Mouse (Mus musculus) neural tube, embryonic 15.5 days (tissue): ENCODE measurements around the gene Pitpnc1. TPM values are rescaled to one million over a fixed set of nuclear protein-coding genes. Genes with fewer than 3 reads are reported as not detected.

Experiments used
- ATAC-seq: fragments of 200-750 bp; cut with Nextera tagmentation; 2 replicates; pipeline ENCODE4 v1.8.0; 2017; ENCODE audit warnings: mild to moderate bottlenecking, moderate TSS enrichment, moderate library complexity; ENCODE audit not compliant: low FRiP score
- H3K27ac ChIP-seq: fragments of 300-500 bp; sonication (generic); replicated peaks from 2 replicates; pipeline ENCODE4 v1.5.1; 2015; ENCODE audit warnings: mild to moderate bottlenecking, inconsistent platforms
- H3K27me3 ChIP-seq: fragments of 300-500 bp; sonication (generic); replicated peaks from 2 replicates; pipeline ENCODE4 v1.6.1; 2015; ENCODE audit warnings: inconsistent platforms
- H3K36me3 ChIP-seq: fragments of 300-500 bp; sonication (generic); 2 replicates; pipeline ENCODE4 v1.6.1; 2015; ENCODE audit warnings: inconsistent platforms
- H3K4me1 ChIP-seq: fragments of 300-500 bp; sonication (generic); 2 replicates; pipeline ENCODE4 v1.6.1; 2015; ENCODE audit warnings: inconsistent platforms
- H3K4me2 ChIP-seq: fragments of 300-500 bp; sonication (generic); 2 replicates; pipeline ENCODE4 v1.6.1; 2015; ENCODE audit warnings: inconsistent platforms, mild to moderate bottlenecking, moderate library complexity
- H3K4me3 ChIP-seq: fragments of 300-500 bp; sonication (generic); replicated peaks from 2 replicates; pipeline ENCODE4 v1.5.1; 2015; ENCODE audit warnings: mild to moderate bottlenecking, inconsistent platforms
- H3K9ac ChIP-seq: fragments of 300-500 bp; sonication (generic); replicated peaks from 2 replicates; pipeline ENCODE4 v1.6.1; 2015; ENCODE audit warnings: mild to moderate bottlenecking, inconsistent platforms
- H3K9me3 ChIP-seq: fragments of 300-500 bp; sonication (generic); replicated peaks from 2 replicates; pipeline ENCODE4 v1.6.1; 2016; ENCODE audit warnings: inconsistent platforms
- WGBS: fragments of 180-500 bp; shearing (Covaris S2); methylation state at CpG from one replicate; pipeline ENCODE4 v1.1.7; 2015; ENCODE audit warnings: mixed read lengths; 5-methylcytosine and 5-hydroxymethylcytosine counted together
- polyA plus RNA-seq: library from polyadenylated mRNA; unstranded; fragments of >200 nt; fragmentation: Nextera tagmentation; extraction: Ambion mirVana; gene quantifications from 2 replicates; pipeline ENCODE4 v1.2.1, GENCODE M21; 2015

Pitpnc1 gene
- polyA plus RNA-seq, 1 experiment from 2014 or later: 45.0 TPM

- no peak for ATAC-seq
- whole genome bisulfite sequencing: 84% methylated on average over 4 of the region's 4 CpGs
Observed at GRCm38 (mm10) chr11:107412128-107412527, 58.4 kb downstream of the Pitpnc1 start.

GRCm38 (mm10) chr11:107411576-107411975, 58.9 kb downstream of the Pitpnc1 start:
- no peaks in the 10 kb centered on the region for H3K27me3 ChIP-seq
- peaks cover 38% of the 10 kb centered on the region for H3K4me1 ChIP-seq
- no peaks in the 10 kb centered on the region for H3K9me3 ChIP-seq
- H3K4me2 ChIP-seq: no peak overlapping the region
- no peak overlapping the region for H3K27ac ChIP-seq
- 85% methylated on average over 9 of the region's 9 CpGs for WGBS
- H3K9ac ChIP-seq: no peak overlapping the region
- no peak overlapping the region for H3K4me3 ChIP-seq
- ATAC-seq: no peak
- H3K36me3 ChIP-seq: no peaks in the 10 kb centered on the region

More at GRCm38 (mm10) chr11:107412128-107412527, 58.4 kb downstream of the Pitpnc1 start:
- H3K27ac ChIP-seq: no peak overlapping the region
- no peaks in the 10 kb centered on the region for H3K27me3 ChIP-seq
- H3K36me3 ChIP-seq: no peaks in the 10 kb centered on the region
- no peak overlapping the region for H3K9ac ChIP-seq
- no peak overlapping the region for H3K4me2 ChIP-seq
- H3K4me3 ChIP-seq: no peak overlapping the region
- H3K4me1 ChIP-seq: peaks cover 43% of the 10 kb centered on the region
- H3K9me3 ChIP-seq: no peaks in the 10 kb centered on the region

- Histone ChIP-seq H3K36me3 (no peaks in the 10 kb centered on the region), H3K9me3 (no peaks in the 10 kb centered on the region), H3K27ac (no peak overlapping the region), H3K4me1 (peaks cover 31% of the 10 kb centered on the region), H3K4me2 (no peak overlapping the region), H3K27me3 (no peaks in the 10 kb centered on the region), H3K9ac (no peak overlapping the region), H3K4me3 (no peak overlapping the region)
- no peak for ATAC-seq
- 86% methylated on average over 7 of the region's 7 CpGs for WGBS
Observed at GRCm38 (mm10) chr11:107410804-107411203, 59.7 kb downstream of the Pitpnc1 start.

DNA sequence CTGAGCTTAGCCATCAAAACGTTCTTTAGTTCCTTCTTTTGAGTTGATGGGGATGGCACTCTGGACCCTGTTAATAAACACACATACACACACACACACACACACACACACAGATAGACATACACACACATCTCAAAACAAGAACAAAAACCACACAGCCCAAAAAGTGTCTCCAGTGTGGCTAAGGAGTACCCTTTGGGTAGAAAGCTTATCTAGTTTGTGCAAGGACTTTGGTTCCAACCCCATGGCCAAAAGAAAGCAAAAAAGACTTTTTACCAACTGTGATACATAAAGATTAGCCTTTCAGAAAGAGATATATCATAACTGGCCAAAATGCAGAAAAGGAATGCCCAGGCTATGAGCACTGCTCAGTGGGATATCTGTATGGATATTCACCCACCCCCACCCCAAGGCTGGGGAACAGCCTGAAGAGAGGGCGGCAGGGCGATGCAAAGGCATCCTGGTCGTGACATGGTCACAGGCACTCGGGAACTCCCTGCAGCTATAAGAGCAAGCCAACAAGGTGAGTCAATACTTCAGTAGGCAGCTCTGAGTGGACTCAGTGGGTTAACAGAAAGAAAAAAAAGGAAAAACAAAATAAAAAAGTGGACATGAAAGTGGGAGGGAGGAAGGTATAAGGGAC, 60.3 kb downstream of the Pitpnc1 start:
- ATAC-seq: no peak
- Histone ChIP-seq H3K9ac (no peak overlapping the region), H3K27me3 (no peaks in the 10 kb centered on the region), H3K4me2 (no peak overlapping the region), H3K4me3 (no peak overlapping the region), H3K9me3 (no peaks in the 10 kb centered on the region), H3K36me3 (no peaks in the 10 kb centered on the region), H3K27ac (no peak overlapping the region), H3K4me1 (peaks cover 30% of the 10 kb centered on the region)
- WGBS: 77% methylated on average over 5 of the region's 5 CpGs

- WGBS: 94% methylated on average over 7 of the region's 7 CpGs
- no peak overlapping the region for H3K4me2 ChIP-seq
- peaks cover 27% of the 10 kb centered on the region for H3K4me1 ChIP-seq
- H3K27me3 ChIP-seq: no peaks in the 10 kb centered on the region
- no peak overlapping the region for H3K27ac ChIP-seq
- ATAC-seq: no peak
- H3K9me3 ChIP-seq: no peaks in the 10 kb centered on the region
- H3K36me3 ChIP-seq: no peaks in the 10 kb centered on the region
- H3K4me3 ChIP-seq: no peak overlapping the region
- no peak overlapping the region for H3K9ac ChIP-seq
Observed at GRCm38 (mm10) chr11:107408886-107409285, 61.6 kb downstream of the Pitpnc1 start.

DNA sequence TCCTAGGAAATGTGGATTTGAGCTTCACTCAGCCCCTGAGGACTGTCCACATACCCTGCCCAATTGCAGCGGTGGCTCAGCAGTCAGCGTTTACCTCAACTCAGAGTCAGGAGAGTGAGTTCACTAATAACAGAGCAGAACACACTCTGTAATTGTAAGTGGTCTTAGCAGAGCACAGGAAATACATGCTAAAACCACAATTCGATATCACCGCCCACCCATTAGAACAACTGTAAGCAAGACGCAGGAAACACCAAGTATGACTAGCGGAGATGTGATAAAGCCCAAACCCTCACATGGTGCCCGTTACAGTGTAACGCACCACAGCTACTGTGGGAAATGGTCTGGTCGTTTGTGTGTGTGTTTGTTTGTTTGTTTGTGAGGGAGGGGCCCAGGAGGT, 62.8 kb downstream of the Pitpnc1 start:
- no peak overlapping the region for H3K4me2 ChIP-seq
- H3K9me3 ChIP-seq: no peaks in the 10 kb centered on the region
- H3K27ac ChIP-seq: no peak overlapping the region
- no peak overlapping the region for H3K4me3 ChIP-seq
- peaks cover 15% of the 10 kb centered on the region for H3K4me1 ChIP-seq
- no peaks in the 10 kb centered on the region for H3K27me3 ChIP-seq
- WGBS: 90% methylated on average over 9 of the region's 9 CpGs
- no peaks in the 10 kb centered on the region for H3K36me3 ChIP-seq
- H3K9ac ChIP-seq: no peak overlapping the region
- ATAC-seq: no peak

- H3K4me2 ChIP-seq: no peak overlapping the region
- H3K9me3 ChIP-seq: no peaks in the 10 kb centered on the region
- peaks cover 11% of the 10 kb centered on the region; the same call in 1 of the 2 replicates for H3K4me1 ChIP-seq
- no peaks in the 10 kb centered on the region for H3K27me3 ChIP-seq
- ATAC-seq: no peak
- no peak overlapping the region for H3K9ac ChIP-seq
- H3K36me3 ChIP-seq: no peaks in the 10 kb centered on the region
- no peak overlapping the region for H3K4me3 ChIP-seq
- no peak overlapping the region for H3K27ac ChIP-seq
- 94% methylated on average over 11 of the region's 11 CpGs for WGBS
Observed at GRCm38 (mm10) chr11:107405606-107406333, 64.7 kb downstream of the Pitpnc1 start.

- Histone ChIP-seq H3K4me2 (no peak overlapping the region), H3K27me3 (no peaks in the 10 kb centered on the region), H3K4me3 (no peak overlapping the region), H3K9me3 (no peaks in the 10 kb centered on the region), H3K27ac (no peak overlapping the region), H3K4me1 (peaks cover 11% of the 10 kb centered on the region; the same call in 1 of the 2 replicates), H3K9ac (no peak overlapping the region), H3K36me3 (no peaks in the 10 kb centered on the region)
- ATAC-seq: no peak
- 73% methylated on average over 10 of the region's 10 CpGs for WGBS
Observed at GRCm38 (mm10) chr11:107403309-107403708, 67.2 kb downstream of the Pitpnc1 start.

DNA sequence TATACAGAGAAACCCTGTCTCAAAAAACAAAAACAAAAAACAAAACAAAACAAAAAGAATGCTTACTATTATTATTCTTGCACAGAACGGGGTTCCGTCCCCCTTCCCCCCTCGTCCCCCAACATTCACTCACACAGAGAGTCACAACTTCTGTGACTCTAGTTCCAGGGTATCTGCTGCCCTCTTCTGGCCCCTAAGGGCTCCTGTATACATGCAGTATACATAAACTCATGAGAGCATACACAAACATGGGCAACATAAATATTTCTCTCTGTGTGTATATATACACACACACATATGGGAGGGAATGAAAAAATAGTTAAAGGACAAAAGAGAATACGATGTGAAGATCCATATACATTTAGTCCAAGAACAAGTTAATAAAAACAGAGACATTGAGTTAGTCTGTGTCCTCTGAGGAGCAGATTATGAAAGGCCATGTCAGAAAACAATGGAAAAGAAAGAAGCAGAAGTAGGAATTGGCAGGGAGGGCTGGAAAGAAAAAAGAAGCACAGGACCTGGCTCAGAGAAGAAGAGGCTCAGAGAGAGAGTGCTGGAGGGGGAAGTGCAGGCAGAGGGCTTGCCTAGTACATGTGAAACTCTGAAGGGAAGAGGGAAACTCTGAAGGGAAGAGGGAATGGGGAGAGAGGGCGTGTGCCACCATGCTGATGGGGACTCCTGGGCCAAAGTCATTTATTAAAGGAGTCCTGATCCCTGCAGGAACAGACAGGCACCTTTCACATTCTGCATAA, 68.5 kb downstream of the Pitpnc1 start:
- no peak overlapping the region for H3K9ac ChIP-seq
- no peak overlapping the region for H3K4me3 ChIP-seq
- H3K4me1 ChIP-seq: peaks cover 11% of the 10 kb centered on the region; the same call in 1 of the 2 replicates
- no peak for ATAC-seq
- no peak overlapping the region for H3K4me2 ChIP-seq
- WGBS: 96% methylated on average over 5 of the region's 5 CpGs
- H3K27me3 ChIP-seq: no peaks in the 10 kb centered on the region
- H3K36me3 ChIP-seq: no peaks in the 10 kb centered on the region
- no peak overlapping the region for H3K27ac ChIP-seq
- H3K9me3 ChIP-seq: no peaks in the 10 kb centered on the region

DNA sequence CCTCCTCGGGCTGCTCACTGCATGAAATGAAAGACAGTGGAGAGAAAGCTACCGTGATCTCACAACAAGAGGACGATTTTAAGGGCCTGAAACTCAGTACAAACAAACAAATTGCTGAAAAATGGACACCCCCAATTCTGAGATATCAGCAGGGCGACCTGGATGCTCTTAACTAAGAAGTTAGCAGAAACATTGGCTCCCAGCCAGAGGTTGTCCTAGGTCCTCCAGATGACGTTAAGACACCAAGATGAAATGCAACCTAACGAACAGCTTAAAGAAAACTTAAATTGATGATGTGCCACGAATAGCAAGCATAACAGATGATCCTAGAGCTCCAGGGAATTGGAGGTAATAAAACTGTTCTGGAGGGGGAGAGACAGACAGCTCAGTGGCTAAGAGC, 69.7 kb downstream of the Pitpnc1 start:
- no peaks in the 10 kb centered on the region for H3K27me3 ChIP-seq
- no peak overlapping the region for H3K4me2 ChIP-seq
- no peaks in the 10 kb centered on the region for H3K9me3 ChIP-seq
- no peaks in the 10 kb centered on the region for H3K36me3 ChIP-seq
- no peak overlapping the region for H3K9ac ChIP-seq
- no peak overlapping the region for H3K4me3 ChIP-seq
- no peak for ATAC-seq
- WGBS: 62% methylated on average over 7 of the region's 7 CpGs
- H3K4me1 ChIP-seq: peaks cover 11% of the 10 kb centered on the region; the same call in 1 of the 2 replicates
- no peak overlapping the region for H3K27ac ChIP-seq

DNA sequence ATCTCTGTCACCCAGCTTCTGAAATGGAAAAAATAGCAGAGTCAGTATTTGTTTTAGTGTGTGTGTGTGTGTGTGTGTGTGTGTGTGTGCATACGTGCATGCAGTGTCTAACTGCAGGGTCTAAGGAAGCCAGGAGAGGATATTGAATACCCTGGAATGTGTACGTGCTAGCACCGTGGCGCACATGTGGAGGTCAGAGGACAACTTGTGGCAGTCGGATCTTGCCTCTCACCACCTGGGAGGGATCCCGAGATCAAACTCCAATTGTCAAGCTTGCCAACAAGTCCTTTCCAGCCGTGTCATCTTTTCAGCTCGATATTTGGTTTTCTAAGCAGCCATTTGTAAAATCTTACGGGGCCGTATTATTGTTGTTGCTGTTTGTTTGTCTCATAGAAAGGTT, 70.5 kb downstream of the Pitpnc1 start:
- Histone ChIP-seq H3K27ac (no peak overlapping the region), H3K9ac (no peak overlapping the region), H3K4me3 (no peak overlapping the region), H3K9me3 (no peaks in the 10 kb centered on the region), H3K27me3 (no peaks in the 10 kb centered on the region), H3K4me2 (no peak overlapping the region), H3K36me3 (no peaks in the 10 kb centered on the region), H3K4me1 (peaks cover 9% of the 10 kb centered on the region; the same call in 1 of the 2 replicates)
- ATAC-seq: no peak
- WGBS: 85% methylated on average over 10 of the region's 10 CpGs
